Mouse (Mus musculus): ENCODE data around the gene Camta1.

DNA sequence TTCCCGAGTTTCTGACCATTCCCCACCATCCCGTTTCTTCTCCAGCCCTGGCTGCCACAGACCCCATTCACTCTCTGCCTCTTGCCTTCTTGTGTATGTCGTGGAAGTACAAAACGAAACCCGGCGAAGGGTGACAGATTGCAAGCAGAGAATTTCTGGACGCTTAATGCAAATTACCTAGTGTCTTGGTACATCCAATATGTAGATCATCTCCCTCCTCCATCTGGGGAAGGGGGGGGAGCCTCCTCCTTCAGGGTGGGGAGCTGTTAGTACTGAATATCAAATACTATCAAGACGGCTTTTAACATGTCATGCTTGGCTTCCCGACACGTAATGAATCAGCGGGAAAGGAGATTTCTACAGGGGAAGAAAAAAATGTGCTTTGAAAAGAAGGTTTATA, 710.8 kb downstream of the Camta1 start:
- no peak for TF ChIP-seq CTCF (IDR thresholded peaks at IDR 0.05; ENCODE audit: low read depth, low read length)
- TF ChIP-seq POLR2A (IDR thresholded peaks at IDR 0.05; ENCODE audit: extremely low read depth, insufficient read depth, low read length), result no peak

All from liver, adult 2 months (tissue).